In genomic region chr4:152178916-152179705, GRCm38 (mm10) we compare ENCODE assay signal across 8 mouse cellular contexts. TPM values are rescaled to one million over a fixed set of nuclear protein-coding genes. Genes with fewer than 3 reads are reported as not detected.
DNase-seq lines count a peak whose midpoint lies in the region; ATAC-seq and TF ChIP-seq lines count a peak whose summit lies in the region.

No protein-coding gene starts in this region.

- no peak for DNase-seq in heart, postnatal 4 days
- no peak for DNase-seq in forebrain, embryonic 10.5 days (ENCODE audit: extremely low spot score, low spot score)
- no peak for DNase-seq in liver, embryonic 13.5 days
- DNase-seq in stomach, postnatal 0 days (ENCODE audit: low spot score), result no peak
- no peak for DNase-seq in urinary bladder, postnatal 4 days (ENCODE audit: low spot score in 2 of 2)
- no peak for DNase-seq in natural killer cell, adult 2 months (ENCODE audit: low spot score in 2 of 2)

- H3K27ac ChIP-seq in heart, embryonic 14.5 days (replicated peaks in 1 of 2; ENCODE audit: control insufficient read depth in 1 of 2, insufficient read depth in 1 of 2, low read depth in 2 of 2, low read length in 2 of 2), result no peak overlapping the region
- no peak overlapping the region for H3K27ac ChIP-seq in ES-Bruce4 (ENCODE audit: insufficient read depth, low read length)
- H3K27ac ChIP-seq in forebrain, embryonic 10.5 days, result peak overlapping the region; percentile 96
- no peak overlapping the region for H3K27ac ChIP-seq in liver, embryonic 13.5 days
- H3K27ac ChIP-seq in stomach, postnatal 0 days (replicated peaks), result no peak overlapping the region

- 34% methylated on average over 16 of the region's 16 CpGs for WGBS in heart, embryonic 14.5 days
- WGBS in forebrain, embryonic 10.5 days, result 34% methylated on average over 16 of the region's 16 CpGs
- 17% methylated on average over 16 of the region's 16 CpGs for WGBS in liver, embryonic 13.5 days (ENCODE audit: insufficient replicate concordance)
- 36% methylated on average over 16 of the region's 16 CpGs for WGBS in stomach, postnatal 0 days

- peaks cover 9 to 20% of the 10 kb centered on the region in 2 experiments for H3K4me1 ChIP-seq in heart, embryonic 14.5 days (ENCODE audit: control insufficient read depth in 2 of 2, insufficient read depth in 2 of 2, low read length in 2 of 2)
- no peaks in the 10 kb centered on the region for H3K4me1 ChIP-seq in ES-Bruce4 (ENCODE audit: control insufficient read depth, insufficient read depth, low read length)
- H3K4me1 ChIP-seq in forebrain, embryonic 10.5 days, result peaks cover 39% of the 10 kb centered on the region
- H3K4me1 ChIP-seq in liver, embryonic 13.5 days (replicated peaks), result peaks cover 40% of the 10 kb centered on the region
- 0 out of 2 replicates have a peak, but pooled peaks cover 5% of the 10 kb centered on the region for H3K4me1 ChIP-seq in stomach, postnatal 0 days (replicated peaks; ENCODE audit: control insufficient read depth, insufficient read depth)

- TF ChIP-seq EP300 in ES-Bruce4 (IDR thresholded peaks at IDR 0.05; ENCODE audit: insufficient read depth, low read depth, low read length), result no peak
- TF ChIP-seq EP300 in stomach, postnatal 0 days (optimal IDR thresholded peaks at IDR 0.05), result no peak

- H3K27me3 ChIP-seq in heart, embryonic 14.5 days (ENCODE audit: control insufficient read depth, insufficient read depth, low read length), result no peaks in the 10 kb centered on the region
- no peaks in the 10 kb centered on the region for H3K27me3 ChIP-seq in ES-Bruce4 (ENCODE audit: control insufficient read depth, insufficient read depth, low read length, poor library complexity, severe bottlenecking)
- peaks cover 59% of the 10 kb centered on the region for H3K27me3 ChIP-seq in forebrain, embryonic 10.5 days (ENCODE audit: poor library complexity, severe bottlenecking)
- H3K27me3 ChIP-seq in liver, embryonic 13.5 days, result peaks cover 17% of the 10 kb centered on the region
- no peaks in the 10 kb centered on the region for H3K27me3 ChIP-seq in stomach, postnatal 0 days (ENCODE audit: control insufficient read depth, insufficient read depth, low read length)

- 0 out of 2 replicates have a peak, but pooled peaks cover 4% of the 10 kb centered on the region for H3K36me3 ChIP-seq in heart, embryonic 14.5 days (ENCODE audit: control insufficient read depth, insufficient read depth, low read length)
- peaks cover 3% of the 10 kb centered on the region; the same call in 1 of the 2 replicates for H3K36me3 ChIP-seq in ES-Bruce4 (ENCODE audit: control insufficient read depth, insufficient read depth, low read length, poor library complexity, severe bottlenecking)
- H3K36me3 ChIP-seq in forebrain, embryonic 10.5 days (replicated peaks), result peaks cover 21% of the 10 kb centered on the region
- no peaks in the 10 kb centered on the region for H3K36me3 ChIP-seq in liver, embryonic 13.5 days
- no peaks in the 10 kb centered on the region for H3K36me3 ChIP-seq in stomach, postnatal 0 days (ENCODE audit: control insufficient read depth, insufficient read depth, low read length)

- peak overlapping the region; percentile 66 for H3K9ac ChIP-seq in heart, embryonic 14.5 days (ENCODE audit: low read length)
- peak overlapping the region; percentile 96 for H3K9ac ChIP-seq in ES-Bruce4 (ENCODE audit: low read depth, poor library complexity, severe bottlenecking)
- H3K9ac ChIP-seq in liver, embryonic 13.5 days, result peak overlapping the region; percentile 74
- no peak overlapping the region for H3K9ac ChIP-seq in stomach, postnatal 0 days (ENCODE audit: low read length)

- no peak for TF ChIP-seq CTCF in ES-Bruce4 (IDR thresholded peaks at IDR 0.05; ENCODE audit: low read depth, low read length)
- no peak for TF ChIP-seq CTCF in stomach, postnatal 0 days (IDR thresholded peaks at IDR 0.05; ENCODE audit: low read depth)

- TF ChIP-seq POLR2A in ES-Bruce4 (IDR thresholded peaks at IDR 0.05; ENCODE audit: insufficient read depth, low read length), result no peak

- H3K9me3 ChIP-seq in heart, embryonic 14.5 days (ENCODE audit: control insufficient read depth, low read length), result no peaks in the 10 kb centered on the region
- H3K9me3 ChIP-seq in ES-Bruce4 (replicated peaks; ENCODE audit: control insufficient read depth, insufficient read depth, low read length, poor library complexity, severe bottlenecking), result no peaks in the 10 kb centered on the region
- no peaks in the 10 kb centered on the region for H3K9me3 ChIP-seq in forebrain, embryonic 10.5 days
- H3K9me3 ChIP-seq in liver, embryonic 13.5 days (replicated peaks), result no peaks in the 10 kb centered on the region
- H3K9me3 ChIP-seq in stomach, postnatal 0 days (ENCODE audit: control insufficient read depth, low read length), result no peaks in the 10 kb centered on the region

- ATAC-seq in heart, embryonic 14.5 days (ENCODE audit: insufficient number of reproducible peaks, insufficient read depth, low FRiP score, low read depth), result no peak
- ATAC-seq in liver, embryonic 13.5 days (ENCODE audit: low read depth), result no peak
- no peak for ATAC-seq in stomach, postnatal 0 days (ENCODE audit: low FRiP score, low TSS enrichment)

- peak overlapping the region; percentile 98 for H3K4me2 ChIP-seq in heart, embryonic 14.5 days (ENCODE audit: low read length)
- H3K4me2 ChIP-seq in liver, embryonic 13.5 days, result peak overlapping the region; percentile 95
- H3K4me2 ChIP-seq in stomach, postnatal 0 days (replicated peaks; ENCODE audit: low read depth), result peak overlapping the region; percentile 93

- H3K4me3 ChIP-seq in heart, embryonic 14.5 days (ENCODE audit: control insufficient read depth in 1 of 2, insufficient read depth in 1 of 2, low read depth in 1 of 2, low read length in 2 of 2), result peak overlapping the region; percentile 59 to 72
- peak overlapping the region; percentile 73 for H3K4me3 ChIP-seq in ES-Bruce4 (ENCODE audit: low read depth, low read length)
- H3K4me3 ChIP-seq in forebrain, embryonic 10.5 days, result peak overlapping the region; percentile 88
- peak overlapping the region; percentile 77 for H3K4me3 ChIP-seq in liver, embryonic 13.5 days (replicated peaks)
- H3K4me3 ChIP-seq in stomach, postnatal 0 days (ENCODE audit: low read depth, low read length), result peak overlapping the region; percentile 67; the same call in 1 of the 2 replicates

RNA-seq across cellular contexts. Expression of gene Acot7, which starts 1.2 kb away (rescaled TPM):
- polyA plus RNA-seq in heart, embryonic 14.5 days (2014; fragmentation: Nextera tagmentation; extraction: Ambion mirVana), result 62.8 and 72.9 TPM in 2 replicates
- 10 to 100 TPM; 54.3 to 58.4 TPM for total RNA-seq in heart, postnatal 4 days (2021)
- 49.5 and 52.6 TPM in 2 replicates for polyA plus RNA-seq in ES-Bruce4 (2011; ENCODE audit: insufficient read depth, insufficient read length, low read depth, missing spikeins)
- 61.0 and 64.4 TPM in 2 replicates for polyA plus RNA-seq in forebrain, embryonic 10.5 days (2016; fragmentation: Nextera tagmentation; extraction: Ambion mirVana)
- 24.8 and 25.2 TPM in 2 replicates for polyA plus RNA-seq in liver, embryonic 13.5 days (2015; fragmentation: Nextera tagmentation; extraction: Ambion mirVana)
- 51.7 and 55.0 TPM in 2 replicates for polyA plus RNA-seq in stomach, postnatal 0 days (2015; fragmentation: Nextera tagmentation; extraction: Ambion mirVana)

RNA-seq across cellular contexts. Expression of gene Hes2, which starts 20.4 kb away (rescaled TPM):
- not detected in 2 replicates for polyA plus RNA-seq in heart, embryonic 14.5 days (2014; fragmentation: Nextera tagmentation; extraction: Ambion mirVana)
- not detected for total RNA-seq in heart, postnatal 4 days (2021)
- 0.39 TPM in 1 of 2 replicates, not detected in the other for polyA plus RNA-seq in ES-Bruce4 (2011; ENCODE audit: insufficient read depth, insufficient read length, low read depth, missing spikeins)
- not detected in 2 replicates for polyA plus RNA-seq in forebrain, embryonic 10.5 days (2016; fragmentation: Nextera tagmentation; extraction: Ambion mirVana)
- 0.06 TPM in 1 of 2 replicates, not detected in the other for polyA plus RNA-seq in liver, embryonic 13.5 days (2015; fragmentation: Nextera tagmentation; extraction: Ambion mirVana)
- 0.52 and 0.87 TPM in 2 replicates for polyA plus RNA-seq in stomach, postnatal 0 days (2015; fragmentation: Nextera tagmentation; extraction: Ambion mirVana)

RNA-seq across cellular contexts. Expression of gene Espn, which starts 26.9 kb away (rescaled TPM):
- 0.63 and 0.76 TPM in 2 replicates for polyA plus RNA-seq in heart, embryonic 14.5 days (2014; fragmentation: Nextera tagmentation; extraction: Ambion mirVana)
- 1 to 10 TPM; 1.5 to 1.8 TPM for total RNA-seq in heart, postnatal 4 days (2021)
- polyA plus RNA-seq in ES-Bruce4 (2011; ENCODE audit: insufficient read depth, insufficient read length, low read depth, missing spikeins), result 18.8 and 19.3 TPM in 2 replicates
- polyA plus RNA-seq in forebrain, embryonic 10.5 days (2016; fragmentation: Nextera tagmentation; extraction: Ambion mirVana), result 5.6 and 5.9 TPM in 2 replicates
- 1.8 and 2.1 TPM in 2 replicates for polyA plus RNA-seq in liver, embryonic 13.5 days (2015; fragmentation: Nextera tagmentation; extraction: Ambion mirVana)
- polyA plus RNA-seq in stomach, postnatal 0 days (2015; fragmentation: Nextera tagmentation; extraction: Ambion mirVana), result 13.8 and 14.4 TPM in 2 replicates
